Mouse (Mus musculus) CH12.LX (cell line): ENCODE data around the gene Slc35f2.

Experiments
- CTCF ChIP-seq, 2 experiments: IDR thresholded peaks in 1 of 2; conservative IDR thresholded peaks in 1 of 2; 2 replicates each; pipeline ENCODE4 v1.5.1; 2011 to 2012; ENCODE audit warnings: low read depth in 2 of 2, low read length in 2 of 2, improper control_type of control experiment in 1 of 2, inconsistent platforms in 1 of 2, mild to moderate bottlenecking in 1 of 2, moderate library complexity in 1 of 2
- E2F4 ChIP-seq: IDR thresholded peaks from 2 replicates; pipeline ENCODE4 v1.6.1; 2011; ENCODE audit warnings: low read depth, low read length, improper control_type of control experiment; ENCODE audit not compliant: insufficient replicate concordance
- ETS1 ChIP-seq: conservative IDR thresholded peaks from 2 replicates; pipeline ENCODE4 v1.6.1; 2012; ENCODE audit warnings: low read depth, mild to moderate bottlenecking, inconsistent platforms, low read length, improper control_type of control experiment, moderate library complexity
- GABPA ChIP-seq: IDR thresholded peaks from 2 replicates; pipeline ENCODE4 v1.6.1; 2012; ENCODE audit warnings: low read depth, low read length, improper control_type of control experiment, inconsistent platforms; ENCODE audit not compliant: insufficient replicate concordance
- MAX ChIP-seq: IDR thresholded peaks from 2 replicates; pipeline ENCODE4 v1.6.1; 2011; ENCODE audit warnings: low read length, improper control_type of control experiment
- POLR2A ChIP-seq: IDR thresholded peaks from 2 replicates; pipeline ENCODE4 v1.6.1; 2011; ENCODE audit warnings: low read depth, mild to moderate bottlenecking, improper control_type of control experiment, low read length
- POLR2AphosphoS2 ChIP-seq: IDR thresholded peaks from 2 replicates; pipeline ENCODE4 v1.6.1; 2011; ENCODE audit warnings: low read depth, low read length, improper control_type of control experiment
- TCF12 ChIP-seq: IDR thresholded peaks from 2 replicates; pipeline ENCODE4 v1.6.1; 2014; ENCODE audit warnings: low read depth, mild to moderate bottlenecking, inconsistent platforms, low read length, improper control_type of control experiment
- ZC3H11A ChIP-seq: IDR thresholded peaks from 2 replicates; pipeline ENCODE4 v1.6.1; 2012; ENCODE audit warnings: low read depth, mild to moderate bottlenecking, inconsistent platforms, low read length, improper control_type of control experiment
- ZMIZ1 ChIP-seq: IDR thresholded peaks from 2 replicates; pipeline ENCODE4 v1.6.1; 2012; ENCODE audit warnings: low read depth, mild to moderate bottlenecking, inconsistent platforms, low read length, improper control_type of control experiment

GRCm38 (mm10) chr9:53857864-53858263 is 86.5 kb downstream of the Slc35f2 start:
- TF ChIP-seq ZC3H11A (no peak), POLR2A (no peak), CTCF (conservative IDR thresholded peaks at IDR 0.05 in 1 of 2, IDR thresholded peaks at IDR 0.05 in 1 of 2; ENCODE audit: low read depth in 2 of 2, low read length in 2 of 2) (no peak), MAX (no peak), TCF12 (no peak), POLR2AphosphoS2 (no peak), ZMIZ1 (no peak), GABPA (no peak), E2F4 (no peak), ETS1 (no peak)
